8 mouse cellular contexts compared by ENCODE assay signal in genomic region chr7:27259271-27259721, GRCm38 (mm10). TPM values are rescaled to one million over a fixed set of nuclear protein-coding genes. Genes with fewer than 3 reads are reported as not detected.
A peak's percentile ranks its signal among the peaks of the same experiment; 100 is the strongest.
DNase-seq lines count a peak whose midpoint lies in the region; ATAC-seq and TF ChIP-seq lines count a peak whose summit lies in the region.

No protein-coding gene starts in this region.

- H3K36me3 ChIP-seq in spleen, adult 2 months (ENCODE audit: control insufficient read depth, insufficient read depth, low read length), result peaks cover under 1% of the 10 kb centered on the region; the same call in 1 of the 2 replicates
- H3K36me3 ChIP-seq in forebrain, embryonic 14.5 days (ENCODE audit: control insufficient read depth, insufficient read depth, low read length), result peaks cover 28% of the 10 kb centered on the region
- peaks cover 34% of the 10 kb centered on the region for H3K36me3 ChIP-seq in limb, embryonic 13.5 days
- no peaks in the 10 kb centered on the region; the same call in 1 of the 2 replicates for H3K36me3 ChIP-seq in small intestine, adult 2 months (ENCODE audit: control insufficient read depth, insufficient read depth, low read length)

- H3K27me3 ChIP-seq in spleen, adult 2 months (ENCODE audit: control insufficient read depth, insufficient read depth, low read length), result no peaks in the 10 kb centered on the region
- H3K27me3 ChIP-seq in forebrain, embryonic 14.5 days (replicated peaks; ENCODE audit: control insufficient read depth, insufficient read depth, low read length), result no peaks in the 10 kb centered on the region
- no peaks in the 10 kb centered on the region for H3K27me3 ChIP-seq in limb, embryonic 13.5 days
- H3K27me3 ChIP-seq in small intestine, adult 2 months (ENCODE audit: control insufficient read depth, insufficient read depth, low read length), result no peaks in the 10 kb centered on the region

- peak overlapping the region; percentile 91 for H3K9ac ChIP-seq in forebrain, embryonic 14.5 days (ENCODE audit: low read length)
- peak overlapping the region; percentile 86 for H3K9ac ChIP-seq in limb, embryonic 13.5 days

- no peak for TF ChIP-seq POLR2A in spleen, adult 2 months (IDR thresholded peaks at IDR 0.05; ENCODE audit: low read depth, low read length)
- TF ChIP-seq POLR2A in small intestine, adult 2 months (IDR thresholded peaks at IDR 0.05; ENCODE audit: low read depth, low read length), result no peak

- H3K27ac ChIP-seq in spleen, adult 2 months (ENCODE audit: insufficient read depth, low read length), result no peak overlapping the region
- peak overlapping the region; percentile 87 for H3K27ac ChIP-seq in forebrain, embryonic 14.5 days (ENCODE audit: low read depth, low read length)
- H3K27ac ChIP-seq in limb, embryonic 13.5 days, result peak overlapping the region; percentile 85
- H3K27ac ChIP-seq in small intestine, adult 2 months (ENCODE audit: insufficient read depth, low read depth, low read length), result no peak overlapping the region

- H3K9me3 ChIP-seq in forebrain, embryonic 14.5 days (replicated peaks; ENCODE audit: control insufficient read depth, low read length), result no peaks in the 10 kb centered on the region
- no peaks in the 10 kb centered on the region for H3K9me3 ChIP-seq in limb, embryonic 13.5 days

- peak overlapping the region; percentile 88 for H3K4me2 ChIP-seq in forebrain, embryonic 14.5 days (ENCODE audit: low read length)
- H3K4me2 ChIP-seq in limb, embryonic 13.5 days (replicated peaks), result peak overlapping the region; percentile 89

- H3K4me3 ChIP-seq in spleen, adult 2 months (ENCODE audit: extremely low read depth, insufficient read depth, insufficient read length), result peak overlapping the region; percentile 60
- H3K4me3 ChIP-seq in forebrain, embryonic 14.5 days (ENCODE audit: low read depth, low read length), result peak overlapping the region; percentile 74
- peak overlapping the region; percentile 80 for H3K4me3 ChIP-seq in limb, embryonic 13.5 days
- peak overlapping the region; percentile 69 for H3K4me3 ChIP-seq in small intestine, adult 2 months (ENCODE audit: low read depth, low read length)

- H3K4me1 ChIP-seq in spleen, adult 2 months (ENCODE audit: control insufficient read depth, insufficient read depth, insufficient read length), result peaks cover 5% of the 10 kb centered on the region; the same call in 1 of the 2 replicates
- H3K4me1 ChIP-seq in forebrain, embryonic 14.5 days (ENCODE audit: control insufficient read depth, insufficient read depth, low read length), result peaks cover 27% of the 10 kb centered on the region
- H3K4me1 ChIP-seq in limb, embryonic 13.5 days, result peaks cover 40% of the 10 kb centered on the region
- peaks cover 18% of the 10 kb centered on the region for H3K4me1 ChIP-seq in small intestine, adult 2 months (ENCODE audit: control insufficient read depth, insufficient read depth, insufficient read length, low read length)

- peak; percentile 26 for DNase-seq in adrenal gland, postnatal 10 days
- DNase-seq in adrenal gland, adult 2 months, result no peak
- DNase-seq in spleen, adult 2 months (ENCODE audit: low read depth in 1 of 2, low spot score in 2 of 2), result no peak
- no peak for DNase-seq in spleen, adult 12 weeks (ENCODE audit: low spot score)
- DNase-seq in forebrain, embryonic 14.5 days (ENCODE audit: low spot score), result peak; percentile 45

- TF ChIP-seq CTCF in spleen, adult 2 months (IDR thresholded peaks at IDR 0.05; ENCODE audit: extremely low read depth, insufficient read depth, insufficient read length, insufficient replicate concordance), result no peak
- no peak for TF ChIP-seq CTCF in small intestine, adult 2 months (IDR thresholded peaks at IDR 0.05; ENCODE audit: extremely low read depth, insufficient read length, insufficient replicate concordance, low read depth, low read length)

- ATAC-seq in forebrain, embryonic 14.5 days, result 0 out of 2 replicates have a peak, but pooled peaks have one; percentile 2
- 0 out of 2 replicates have a peak, but pooled peaks have one; percentile 10 for ATAC-seq in limb, embryonic 13.5 days (ENCODE audit: low FRiP score, low read depth)
- no peak for ATAC-seq in granulocyte monocyte progenitor cell, adult 5-6 weeks (replicated peaks; ENCODE audit: poor library complexity, severe bottlenecking)

- 39% methylated on average over 9 of the region's 9 CpGs for WGBS in spleen, adult 2 months
- under 1% methylated on average over 9 of the region's 9 CpGs for WGBS in forebrain, embryonic 14.5 days
- 5% methylated on average over 9 of the region's 9 CpGs for WGBS in limb, embryonic 13.5 days
- 30% methylated on average over 9 of the region's 9 CpGs for WGBS in small intestine, adult 2 months

RNA-seq across cellular contexts. Expression of gene Numbl, which starts 1.1 kb away (rescaled TPM):
- 10 to 100 TPM; 11.3 to 13.6 TPM for total RNA-seq in adrenal gland, postnatal 10 days (2021)
- 10 to 100 TPM in 1 of 2 experiments, 1 to 10 TPM in 1; 5.2 to 13.3 TPM for total RNA-seq in adrenal gland, adult 2 months (2021)
- polyA plus RNA-seq in adrenal gland, adult 2 months (2012; rRNA removed), result 37.2 and 48.0 TPM in 2 replicates
- 6.1 and 7.6 TPM in 2 replicates for polyA plus RNA-seq in spleen, adult 2 months (2012; rRNA removed)
- 22.9 and 28.6 TPM in 2 replicates for polyA plus RNA-seq in forebrain, embryonic 14.5 days (2014; fragmentation: Nextera tagmentation; extraction: Ambion mirVana)
- polyA plus RNA-seq in limb, embryonic 13.5 days (2015; fragmentation: Nextera tagmentation; extraction: Ambion mirVana), result 32.3 and 34.1 TPM in 2 replicates
- polyA plus RNA-seq in small intestine, adult 2 months (2012; rRNA removed), result 8.3 and 9.0 TPM in 2 replicates
- total RNA-seq in granulocyte monocyte progenitor cell, adult 5-6 weeks (2014; fragmentation: Nextera tagmentation), result 1.2 and 1.3 TPM in 2 replicates
- total RNA-seq in granulocyte monocyte progenitor cell, adult 5-6 weeks (2017), result 0.69 and 1.1 TPM in 2 replicates

RNA-seq across cellular contexts. Expression of gene Coq8b, which starts 26.5 kb away (rescaled TPM):
- 10 to 100 TPM; 33.1 to 36.8 TPM for total RNA-seq in adrenal gland, postnatal 10 days (2021)
- 10 to 100 TPM; 49.7 to 64.4 TPM for total RNA-seq in adrenal gland, adult 2 months (2021)
- polyA plus RNA-seq in adrenal gland, adult 2 months (2012; rRNA removed), result 175 and 219 TPM in 2 replicates
- polyA plus RNA-seq in spleen, adult 2 months (2012; rRNA removed), result 28.9 and 36.4 TPM in 2 replicates
- polyA plus RNA-seq in forebrain, embryonic 14.5 days (2014; fragmentation: Nextera tagmentation; extraction: Ambion mirVana), result 21.1 and 22.9 TPM in 2 replicates
- polyA plus RNA-seq in limb, embryonic 13.5 days (2015; fragmentation: Nextera tagmentation; extraction: Ambion mirVana), result 17.7 and 18.5 TPM in 2 replicates
- polyA plus RNA-seq in small intestine, adult 2 months (2012; rRNA removed), result 34.7 and 60.7 TPM in 2 replicates
- 13.3 and 15.9 TPM in 2 replicates for total RNA-seq in granulocyte monocyte progenitor cell, adult 5-6 weeks (2014; fragmentation: Nextera tagmentation)
- 9.5 and 10.0 TPM in 2 replicates for total RNA-seq in granulocyte monocyte progenitor cell, adult 5-6 weeks (2017)

RNA-seq across cellular contexts. Expression of gene Itpkc, which starts 30.8 kb away (rescaled TPM):
- 10 to 100 TPM in 1 of 2 experiments, 1 to 10 TPM in 1; 9.6 to 10.5 TPM for total RNA-seq in adrenal gland, postnatal 10 days (2021)
- 10 to 100 TPM; 12.7 to 15.5 TPM for total RNA-seq in adrenal gland, adult 2 months (2021)
- 10.1 and 10.6 TPM in 2 replicates for polyA plus RNA-seq in adrenal gland, adult 2 months (2012; rRNA removed)
- 5.9 and 7.0 TPM in 2 replicates for polyA plus RNA-seq in spleen, adult 2 months (2012; rRNA removed)
- 4.4 and 6.5 TPM in 2 replicates for polyA plus RNA-seq in forebrain, embryonic 14.5 days (2014; fragmentation: Nextera tagmentation; extraction: Ambion mirVana)
- 6.6 and 7.2 TPM in 2 replicates for polyA plus RNA-seq in limb, embryonic 13.5 days (2015; fragmentation: Nextera tagmentation; extraction: Ambion mirVana)
- 15.3 and 44.6 TPM in 2 replicates for polyA plus RNA-seq in small intestine, adult 2 months (2012; rRNA removed)
- total RNA-seq in granulocyte monocyte progenitor cell, adult 5-6 weeks (2014; fragmentation: Nextera tagmentation), result 2.1 and 7.7 TPM in 2 replicates
- total RNA-seq in granulocyte monocyte progenitor cell, adult 5-6 weeks (2017), result 1.8 and 2.2 TPM in 2 replicates

Comparison
In these comparisons a context has a peak if more than half of its experiments do, and no peak if none do; other contexts are left out.
1. DNase-seq: peak in adrenal gland, postnatal 10 days (single experiment) and forebrain, embryonic 14.5 days (single experiment); none in adrenal gland, adult 2 months (single experiment), spleen, adult 2 months (0 of 2) and spleen, adult 12 weeks (single experiment).
2. H3K27ac ChIP-seq: peak in forebrain, embryonic 14.5 days (single experiment) and limb, embryonic 13.5 days (single experiment); none in spleen, adult 2 months (single experiment) and small intestine, adult 2 months (single experiment).
3. Peak in every context shown above with its lines, with median percentiles within 50 percentile points of each other: H3K4me3 ChIP-seq.